Mouse (Mus musculus) lung, postnatal 0 days (tissue): Measurements from ENCODE around the gene Eri3.

Source experiments
- CTCF ChIP-seq: IDR thresholded peaks from 2 replicates; pipeline ENCODE4 v1.5.1; 2016; ENCODE audit warnings: antibody characterized with exemption, mild to moderate bottlenecking
- EP300 ChIP-seq: IDR thresholded peaks from 2 replicates; pipeline ENCODE4 v1.6.1; 2016; ENCODE audit warnings: antibody characterized with exemption, mild to moderate bottlenecking, control low read depth

GRCm38 (mm10) chr4:117645031-117645435 is 94.9 kb downstream of the Eri3 start:
- TF ChIP-seq CTCF (no peak), EP300 (no peak)
